Mouse (Mus musculus): ENCODE results near the gene Actl6a. TPM values are rescaled to one million over a fixed set of nuclear protein-coding genes. Genes with fewer than 3 reads are reported as not detected.
A peak's percentile ranks its signal among the peaks of the same experiment; 100 is the strongest.
"Not testable (repeated sequence)": the region's sequence is repeated elsewhere in the genome, so short reads cannot be mapped to it uniquely, and the experiment has no call there.

Actl6a gene
- total RNA-seq, 2 experiments from 2014 or later: 16.1 to 21.6 TPM

- no peak for DNase-seq (ENCODE audit: extremely low spot score in 1 of 2, low spot score in 1 of 2)
Observed at GRCm38 (mm10) chr3:32691841-32692240, 14.3 kb upstream of the Actl6a start.

GRCm38 (mm10) chr3:32694211-32694610 lies 11.9 kb upstream of the Actl6a start:
- DNase-seq (ENCODE audit: extremely low spot score in 1 of 2, low spot score in 1 of 2): no peak

- DNase-seq (ENCODE audit: extremely low spot score in 1 of 2, low spot score in 1 of 2): no peak
Observed at GRCm38 (mm10) chr3:32694737-32695582, 11.1 kb upstream of the Actl6a start.

GRCm38 (mm10) chr3:32695583-32695980 lies 10.5 kb upstream of the Actl6a start:
- no peak for DNase-seq (ENCODE audit: extremely low spot score in 1 of 2, low spot score in 1 of 2)

- DNase-seq (ENCODE audit: extremely low spot score in 1 of 2, low spot score in 1 of 2): peak; percentile 93 to 100
Observed at GRCm38 (mm10) chr3:32698228-32698863, 7.8 kb upstream of the Actl6a start.

GRCm38 (mm10) chr3:32704021-32704420 lies 2.1 kb upstream of the Actl6a start:
- not testable (repeated sequence) for DNase-seq (ENCODE audit: extremely low spot score in 1 of 2, low spot score in 1 of 2)

GRCm38 (mm10) chr3:32704632-32705031 lies 1.5 kb upstream of the Actl6a start:
- not testable (repeated sequence) for DNase-seq (ENCODE audit: extremely low spot score in 1 of 2, low spot score in 1 of 2)

- no peak for DNase-seq (ENCODE audit: extremely low spot score in 1 of 2, low spot score in 1 of 2)
Observed at GRCm38 (mm10) chr3:32708052-32708367, 1.9 kb downstream of the Actl6a start.

- DNase-seq (ENCODE audit: extremely low spot score in 1 of 2, low spot score in 1 of 2): peak; percentile 85 to 90
Observed at GRCm38 (mm10) chr3:32708368-32709231, 2.5 kb downstream of the Actl6a start.

GRCm38 (mm10) chr3:32709388-32709787 lies 3.3 kb downstream of the Actl6a start:
- DNase-seq (ENCODE audit: extremely low spot score in 1 of 2, low spot score in 1 of 2): no peak

- no peak for DNase-seq (ENCODE audit: extremely low spot score in 1 of 2, low spot score in 1 of 2)
Observed at GRCm38 (mm10) chr3:32713711-32714110, 7.6 kb downstream of the Actl6a start.

GRCm38 (mm10) chr3:32717403-32717802 lies 11.3 kb downstream of the Actl6a start:
- DNase-seq (ENCODE audit: extremely low spot score in 1 of 2, low spot score in 1 of 2): not testable (repeated sequence)

GRCm38 (mm10) chr3:32718271-32718670 lies 12.2 kb downstream of the Actl6a start:
- DNase-seq (ENCODE audit: extremely low spot score in 1 of 2, low spot score in 1 of 2): no peak

- DNase-seq (ENCODE audit: extremely low spot score in 1 of 2, low spot score in 1 of 2): no peak
Observed at GRCm38 (mm10) chr3:32724191-32724590, 18.1 kb downstream of the Actl6a start.

- DNase-seq (ENCODE audit: extremely low spot score in 1 of 2, low spot score in 1 of 2): no peak
Observed at GRCm38 (mm10) chr3:32725951-32726350, 19.9 kb downstream of the Actl6a start.

GRCm38 (mm10) chr3:32727861-32728260 lies 21.8 kb downstream of the Actl6a start:
- DNase-seq (ENCODE audit: extremely low spot score in 1 of 2, low spot score in 1 of 2): no peak

- DNase-seq (ENCODE audit: extremely low spot score in 1 of 2, low spot score in 1 of 2): peak; percentile 89 to 90
Observed at GRCm38 (mm10) chr3:32736244-32737171, 30.4 kb downstream of the Actl6a start, which contains the start of gene Ndufb5. Gene Ndufb5 (plus strand): TSS chr3:32736990.

- DNase-seq (ENCODE audit: extremely low spot score in 1 of 2, low spot score in 1 of 2): no peak
Observed at GRCm38 (mm10) chr3:32737172-32737655, 31.1 kb downstream of the Actl6a start, which contains the start of gene Mrpl47. Gene Mrpl47 (minus strand): TSS chr3:32737605.

GRCm38 (mm10) chr3:32738549-32738948 lies 32.5 kb downstream of the Actl6a start:
- DNase-seq (ENCODE audit: extremely low spot score in 1 of 2, low spot score in 1 of 2): no peak

Measured in layer of hippocampus, postnatal 25 days (tissue).